Mouse (Mus musculus): ENCODE measurements around the gene Srgap2.
A peak's percentile ranks its signal among the peaks of the same experiment; 100 is the strongest.

The Srgap2 gene

GRCm38 (mm10) chr1:131525586-131526271 is 1.4 kb downstream of the Srgap2 start:
- DNase-seq = peak; percentile 70

GRCm38 (mm10) chr1:131525101-131525585 is 2.0 kb downstream of the Srgap2 start:
- DNase-seq = peak; percentile 64

- no peak for DNase-seq
Measured at GRCm38 (mm10) chr1:131523794-131524193, 3.4 kb downstream of the Srgap2 start.

- no peak for DNase-seq
Measured at GRCm38 (mm10) chr1:131516588-131516987, 10.6 kb downstream of the Srgap2 start.

- DNase-seq = no peak
Measured at GRCm38 (mm10) chr1:131514197-131514596, 13.0 kb downstream of the Srgap2 start.

GRCm38 (mm10) chr1:131513136-131513535 is 14.0 kb downstream of the Srgap2 start:
- no peak for DNase-seq

- no peak for DNase-seq
Measured at GRCm38 (mm10) chr1:131511661-131512500, 15.3 kb downstream of the Srgap2 start.

- no peak for DNase-seq
Measured at GRCm38 (mm10) chr1:131511131-131511530, 16.0 kb downstream of the Srgap2 start.

- DNase-seq = no peak
Measured at GRCm38 (mm10) chr1:131501681-131502080, 25.5 kb downstream of the Srgap2 start.

GRCm38 (mm10) chr1:131498231-131498630 is 28.9 kb downstream of the Srgap2 start:
- DNase-seq = no peak

- DNase-seq = peak; percentile 30
Measured at GRCm38 (mm10) chr1:131493966-131494898, 32.9 kb downstream of the Srgap2 start.

GRCm38 (mm10) chr1:131492360-131492759 is 34.8 kb downstream of the Srgap2 start:
- peak; percentile 49 for DNase-seq

GRCm38 (mm10) chr1:131491579-131491978 is 35.6 kb downstream of the Srgap2 start:
- no peak for DNase-seq

GRCm38 (mm10) chr1:131489312-131489711 is 37.8 kb downstream of the Srgap2 start:
- DNase-seq = no peak

GRCm38 (mm10) chr1:131486094-131486850 is 40.9 kb downstream of the Srgap2 start:
- DNase-seq = no peak

- DNase-seq = peak; percentile 44
Measured at GRCm38 (mm10) chr1:131482242-131482641, 44.9 kb downstream of the Srgap2 start.

- no peak for DNase-seq
Measured at GRCm38 (mm10) chr1:131481391-131481790, 45.8 kb downstream of the Srgap2 start.

GRCm38 (mm10) chr1:131478770-131479305 is 48.3 kb downstream of the Srgap2 start:
- no peak for DNase-seq

- DNase-seq = no peak
Measured at GRCm38 (mm10) chr1:131475306-131475705, 51.8 kb downstream of the Srgap2 start.

GRCm38 (mm10) chr1:131473631-131474118 is 53.5 kb downstream of the Srgap2 start:
- no peak for DNase-seq

GRCm38 (mm10) chr1:131470597-131470996 is 56.6 kb downstream of the Srgap2 start:
- DNase-seq = no peak

GRCm38 (mm10) chr1:131465855-131466254 is 61.3 kb downstream of the Srgap2 start:
- no peak for DNase-seq

Measured in cerebellum, adult 9-11 months (tissue).